Mouse (Mus musculus) heart, embryonic 15.5 days (tissue): ENCODE data around the gene Ubash3a. TPM values are rescaled to one million over a fixed set of nuclear protein-coding genes. Genes with fewer than 3 reads are reported as not detected.

Experiments used
- ATAC-seq: fragments of 200-750 bp; cut with Nextera tagmentation; replicated peaks from 2 replicates; pipeline ENCODE4 v1.8.0; 2017; ENCODE audit warnings: low read depth, moderate TSS enrichment; ENCODE audit not compliant: insufficient number of reproducible peaks, insufficient read depth, low FRiP score
- H3K27ac ChIP-seq: fragments of 300-500 bp; sonication (generic); 2 replicates; pipeline ENCODE4 v1.5.1; 2015; ENCODE audit warnings: mild to moderate bottlenecking, inconsistent platforms
- H3K27me3 ChIP-seq: fragments of 300-500 bp; sonication (generic); 2 replicates; pipeline ENCODE4 v1.6.1; 2015; ENCODE audit warnings: inconsistent platforms
- H3K36me3 ChIP-seq: fragments of 300-500 bp; sonication (generic); 2 replicates; pipeline ENCODE4 v1.6.1; 2015; ENCODE audit warnings: mild to moderate bottlenecking, inconsistent platforms
- H3K4me1 ChIP-seq: fragments of 300-500 bp; sonication (generic); replicated peaks from 2 replicates; pipeline ENCODE4 v1.6.1; 2015; ENCODE audit warnings: inconsistent platforms
- H3K4me2 ChIP-seq: fragments of 300-500 bp; sonication (generic); 2 replicates; pipeline ENCODE4 v1.6.1; 2015; ENCODE audit warnings: inconsistent platforms, mild to moderate bottlenecking, moderate library complexity
- H3K4me3 ChIP-seq: fragments of 300-500 bp; sonication (generic); 2 replicates; pipeline ENCODE4 v1.5.1; 2015; ENCODE audit warnings: mild to moderate bottlenecking, inconsistent platforms
- H3K9ac ChIP-seq: fragments of 300-500 bp; sonication (generic); 2 replicates; pipeline ENCODE4 v1.6.1; 2015; ENCODE audit warnings: mild to moderate bottlenecking, inconsistent platforms
- H3K9me3 ChIP-seq: fragments of 300-500 bp; sonication (generic); replicated peaks from 2 replicates; pipeline ENCODE4 v1.6.1; 2016; ENCODE audit warnings: inconsistent platforms
- WGBS: fragments of 180-500 bp; shearing (Covaris S2); methylation state at CpG from one replicate; pipeline ENCODE4 v1.1.7; 2015; ENCODE audit warnings: mixed read lengths; 5-methylcytosine and 5-hydroxymethylcytosine counted together
- polyA plus RNA-seq: library from polyadenylated mRNA; unstranded; fragments of >200 nt; fragmentation: Nextera tagmentation; extraction: Ambion mirVana; gene quantifications from 2 replicates; pipeline ENCODE4 v1.2.1, GENCODE M21; 2015

The Ubash3a gene
- polyA plus RNA-seq, 1 experiment from 2014 or later = 0.37 TPM

DNA sequence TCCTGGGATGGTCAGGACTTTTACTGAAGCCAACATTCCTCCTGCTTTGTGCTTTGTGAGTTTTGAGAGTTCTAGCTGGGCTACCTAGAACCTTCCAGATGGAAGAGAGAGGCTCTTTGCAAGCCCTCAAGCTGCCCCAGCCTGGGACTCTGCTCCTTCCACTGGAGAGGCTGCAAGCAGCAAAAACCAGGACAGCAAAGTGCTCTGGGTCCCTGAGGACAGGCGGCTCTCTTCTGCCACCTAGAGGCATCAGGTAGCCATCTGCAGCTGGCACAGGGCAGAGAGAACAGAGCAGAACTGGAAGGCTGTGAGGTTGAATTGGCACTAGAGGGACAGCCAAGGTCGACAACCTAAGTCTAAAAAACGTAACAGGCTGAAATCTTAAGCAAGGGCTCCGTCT is 20.3 kb upstream of the Ubash3a start:
- no peak for ATAC-seq
- Histone ChIP-seq H3K9ac (no peak overlapping the region), H3K4me3 (no peak overlapping the region), H3K27ac (no peak overlapping the region), H3K9me3 (no peaks in the 10 kb centered on the region), H3K36me3 (no peaks in the 10 kb centered on the region), H3K4me1 (no peaks in the 10 kb centered on the region), H3K4me2 (no peak overlapping the region), H3K27me3 (peaks cover 11% of the 10 kb centered on the region; the same call in 1 of the 2 replicates)
- WGBS = 15% methylated on average over 4 of the region's 4 CpGs

GRCm38 (mm10) chr17:31191825-31192224 is 15.8 kb upstream of the Ubash3a start:
- peaks cover 11% of the 10 kb centered on the region; the same call in 1 of the 2 replicates for H3K27me3 ChIP-seq
- no peak overlapping the region for H3K4me2 ChIP-seq
- no peaks in the 10 kb centered on the region for H3K36me3 ChIP-seq
- WGBS = 77% methylated on average over 8 of the region's 8 CpGs
- H3K4me1 ChIP-seq = no peaks in the 10 kb centered on the region
- H3K9ac ChIP-seq = no peak overlapping the region
- no peak for ATAC-seq
- no peak overlapping the region for H3K4me3 ChIP-seq
- no peak overlapping the region for H3K27ac ChIP-seq
- no peaks in the 10 kb centered on the region for H3K9me3 ChIP-seq

DNA sequence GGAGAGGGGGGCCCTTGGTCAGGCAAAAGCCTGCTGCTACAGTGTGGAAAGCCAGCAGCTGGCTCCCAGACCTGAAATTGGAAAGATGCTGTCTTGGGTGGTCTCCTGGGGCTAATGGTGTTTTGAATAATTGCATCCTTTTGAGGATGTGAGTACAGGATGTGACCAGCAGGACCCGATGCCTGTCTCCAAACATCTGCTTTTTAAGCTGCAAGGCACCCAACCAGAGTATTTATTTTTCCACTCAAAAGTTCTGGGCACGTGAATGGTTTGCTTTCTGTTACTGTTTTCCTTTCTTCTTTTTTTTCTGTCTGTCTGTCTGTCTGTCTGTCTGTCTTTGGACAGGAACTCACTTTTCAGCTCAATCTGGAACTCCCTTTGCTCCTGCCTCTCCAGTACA is 15.0 kb upstream of the Ubash3a start:
- WGBS = 46% methylated on average over 2 of the region's 2 CpGs
- no peak for ATAC-seq

DNA sequence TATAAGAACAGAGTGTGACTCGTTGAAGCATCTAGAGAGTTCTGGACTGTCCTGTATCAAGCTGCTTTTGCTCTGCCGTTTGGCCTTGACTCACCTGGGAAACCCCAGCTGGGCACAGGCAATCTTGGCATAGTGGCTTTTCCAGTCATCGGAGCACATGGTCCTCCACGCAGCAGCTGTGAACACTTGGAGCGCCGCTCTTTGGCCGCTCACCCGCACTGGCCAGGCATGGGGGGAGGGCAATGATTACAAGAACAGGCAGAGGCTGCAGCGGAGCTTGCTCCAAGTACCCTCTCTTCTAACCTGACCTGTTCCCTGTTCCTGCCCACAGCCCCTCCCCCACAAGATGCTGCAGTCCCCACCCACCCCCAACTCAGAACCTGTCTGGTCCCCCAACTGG is 14.3 kb upstream of the Ubash3a start:
- no peak for ATAC-seq
- Histone ChIP-seq H3K4me3 (no peak overlapping the region), H3K9ac (no peak overlapping the region), H3K4me1 (no peaks in the 10 kb centered on the region), H3K27me3 (peaks cover 4% of the 10 kb centered on the region; the same call in 1 of the 2 replicates), H3K36me3 (no peaks in the 10 kb centered on the region), H3K27ac (no peak overlapping the region), H3K4me2 (no peak overlapping the region), H3K9me3 (no peaks in the 10 kb centered on the region)
- WGBS = 72% methylated on average over 9 of the region's 9 CpGs

More for the DNA sequence above, 15.0 kb upstream of the Ubash3a start:
- no peaks in the 10 kb centered on the region for H3K4me1 ChIP-seq
- H3K27ac ChIP-seq = no peak overlapping the region
- peaks cover 11% of the 10 kb centered on the region; the same call in 1 of the 2 replicates for H3K27me3 ChIP-seq
- H3K4me2 ChIP-seq = no peak overlapping the region
- H3K9me3 ChIP-seq = no peaks in the 10 kb centered on the region
- H3K36me3 ChIP-seq = no peaks in the 10 kb centered on the region
- H3K4me3 ChIP-seq = no peak overlapping the region
- no peak overlapping the region for H3K9ac ChIP-seq

GRCm38 (mm10) chr17:31195207-31195606 is 12.5 kb upstream of the Ubash3a start:
- no peaks in the 10 kb centered on the region for H3K9me3 ChIP-seq
- no peak overlapping the region for H3K9ac ChIP-seq
- 72% methylated on average over 6 of the region's 6 CpGs for WGBS
- H3K4me3 ChIP-seq = no peak overlapping the region
- 0 out of 2 replicates have a peak, but pooled peaks cover 2% of the 10 kb centered on the region for H3K27me3 ChIP-seq
- no peak overlapping the region for H3K4me2 ChIP-seq
- no peaks in the 10 kb centered on the region for H3K4me1 ChIP-seq
- no peak for ATAC-seq
- H3K27ac ChIP-seq = no peak overlapping the region
- no peaks in the 10 kb centered on the region for H3K36me3 ChIP-seq

GRCm38 (mm10) chr17:31196283-31196682 is 11.4 kb upstream of the Ubash3a start:
- H3K36me3 ChIP-seq = no peaks in the 10 kb centered on the region
- no peak overlapping the region for H3K27ac ChIP-seq
- ATAC-seq = no peak
- H3K4me3 ChIP-seq = no peak overlapping the region
- H3K9me3 ChIP-seq = no peaks in the 10 kb centered on the region
- 0 out of 2 replicates have a peak, but pooled peaks cover 2% of the 10 kb centered on the region for H3K27me3 ChIP-seq
- no peak overlapping the region for H3K4me2 ChIP-seq
- H3K9ac ChIP-seq = no peak overlapping the region
- no peaks in the 10 kb centered on the region for H3K4me1 ChIP-seq
- 82% methylated on average over 7 of the region's 7 CpGs for WGBS

DNA sequence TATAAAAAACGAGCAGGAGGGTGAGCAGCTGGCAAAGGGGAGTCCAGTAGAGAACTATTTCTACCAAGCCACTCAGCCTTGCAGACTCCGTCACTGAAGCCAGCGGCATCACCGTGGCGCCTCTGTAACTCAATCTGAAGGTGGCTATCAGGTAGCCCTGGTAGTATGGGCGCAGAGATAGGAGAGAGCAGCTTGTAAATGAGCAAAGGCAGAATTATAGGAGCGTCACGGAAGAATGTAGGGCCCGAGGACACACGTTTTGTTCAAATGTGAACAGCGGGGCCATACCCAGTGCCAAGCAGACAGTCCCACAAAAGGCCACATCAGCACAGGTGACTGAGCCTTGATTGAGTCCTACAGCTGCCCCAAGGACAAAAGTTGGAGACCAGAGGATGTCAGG is 8.8 kb upstream of the Ubash3a start, which contains the start of gene Tmprss3:
TSS of gene Tmprss3 (minus strand) at position 101 of the 400 bp plus-strand sequence.
- WGBS = 82% methylated on average over 11 of the region's 11 CpGs
- 0 out of 2 replicates have a peak, but pooled peaks cover 2% of the 10 kb centered on the region for H3K27me3 ChIP-seq
- no peak within 1 kb of the TSS for H3K27ac ChIP-seq
- no peak for ATAC-seq
- no peaks in the 10 kb centered on the region for H3K9me3 ChIP-seq
- no peaks in the 10 kb centered on the region for H3K4me1 ChIP-seq
- no peak within 1 kb of the TSS for H3K9ac ChIP-seq
- no peak within 1 kb of the TSS for H3K4me3 ChIP-seq
- H3K4me2 ChIP-seq = no peak within 1 kb of the TSS
- H3K36me3 ChIP-seq = no peaks in the 10 kb centered on the region

DNA sequence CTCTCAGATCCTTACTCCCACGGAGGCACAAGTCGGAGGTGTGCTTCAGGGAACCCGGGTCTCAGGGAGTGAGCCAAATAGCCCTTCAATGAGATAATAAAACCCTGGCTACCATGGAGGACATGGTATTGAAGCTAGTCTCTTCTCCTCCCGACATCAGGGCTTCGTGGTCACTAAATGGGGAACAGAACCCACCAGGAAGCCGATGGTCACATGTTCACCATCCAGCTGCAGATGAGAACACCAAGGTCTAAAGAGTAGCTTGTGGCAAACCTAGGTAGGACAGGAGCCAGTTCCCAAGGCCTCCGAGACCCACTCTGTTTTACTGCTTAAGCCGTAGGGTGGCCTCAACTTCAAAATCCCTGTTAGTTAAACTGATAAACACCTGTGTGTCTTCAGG is 981 bp downstream of the Ubash3a start:
- no peak for ATAC-seq
- 73% methylated on average over 8 of the region's 8 CpGs for WGBS
- H3K4me3 ChIP-seq = peak overlapping the region; percentile 10; the same call in 1 of the 2 replicates

GRCm38 (mm10) chr17:31209376-31209930 is 1.8 kb downstream of the Ubash3a start:
- no peaks in the 10 kb centered on the region for H3K36me3 ChIP-seq
- H3K4me2 ChIP-seq = no peak overlapping the region
- no peak overlapping the region for H3K4me3 ChIP-seq
- no peak for ATAC-seq
- H3K27ac ChIP-seq = no peak overlapping the region
- WGBS = 89% methylated on average over 11 of the region's 11 CpGs
- H3K9me3 ChIP-seq = no peaks in the 10 kb centered on the region
- H3K4me1 ChIP-seq = no peaks in the 10 kb centered on the region
- no peaks in the 10 kb centered on the region for H3K27me3 ChIP-seq
- no peak overlapping the region for H3K9ac ChIP-seq

More for the DNA sequence above, 981 bp downstream of the Ubash3a start:
- Histone ChIP-seq H3K9me3 (no peaks in the 10 kb centered on the region), H3K36me3 (no peaks in the 10 kb centered on the region), H3K27me3 (no peaks in the 10 kb centered on the region), H3K27ac (no peak overlapping the region), H3K9ac (no peak overlapping the region), H3K4me1 (no peaks in the 10 kb centered on the region), H3K4me2 (no peak overlapping the region)

- Histone ChIP-seq H3K27me3 (no peaks in the 10 kb centered on the region), H3K4me1 (no peaks in the 10 kb centered on the region), H3K27ac (no peak overlapping the region), H3K4me2 (no peak overlapping the region), H3K4me3 (no peak overlapping the region), H3K36me3 (no peaks in the 10 kb centered on the region), H3K9me3 (no peaks in the 10 kb centered on the region), H3K9ac (no peak overlapping the region)
- no peak for ATAC-seq
- 55% methylated on average over 7 of the region's 7 CpGs for WGBS
These were observed 2.6 kb downstream of the Ubash3a start for GRCm38 (mm10) chr17:31210299-31210698.

GRCm38 (mm10) chr17:31211881-31212280 is 4.2 kb downstream of the Ubash3a start:
- H3K4me2 ChIP-seq = no peak overlapping the region
- no peak overlapping the region for H3K4me3 ChIP-seq
- no peaks in the 10 kb centered on the region for H3K36me3 ChIP-seq
- WGBS = 88% methylated on average over 6 of the region's 6 CpGs
- no peaks in the 10 kb centered on the region for H3K9me3 ChIP-seq
- H3K27me3 ChIP-seq = no peaks in the 10 kb centered on the region
- no peak overlapping the region for H3K9ac ChIP-seq
- no peaks in the 10 kb centered on the region for H3K4me1 ChIP-seq
- no peak overlapping the region for H3K27ac ChIP-seq
- ATAC-seq = no peak
